Mouse (Mus musculus): ENCODE measurements at regions not wholly inside any gene's neighbourhood (a gene's known extent, or its start where the extent isn't known, plus 50 kb on each side); places are given as distances from the start of the nearest gene placed in this dataset.

DNA sequence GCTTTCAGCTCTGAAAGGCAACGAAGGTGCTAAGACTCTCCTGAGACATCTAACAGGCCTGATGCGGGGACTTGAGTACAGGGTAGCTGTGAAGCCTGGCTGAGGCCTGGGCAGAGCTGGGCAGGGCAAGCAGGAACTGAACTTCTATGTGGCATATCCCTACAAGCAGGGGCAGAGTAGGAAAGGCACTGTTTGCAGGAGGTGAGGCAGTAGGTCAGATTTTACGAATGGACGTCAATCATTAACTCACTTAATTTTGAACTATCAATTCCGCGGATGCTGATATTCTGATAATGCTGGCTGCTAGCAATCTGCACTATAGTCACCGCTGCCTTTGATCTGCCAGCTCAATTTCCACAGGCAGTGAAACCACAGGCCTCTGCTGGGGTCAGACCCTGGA is 229.0 kb downstream of the Emx2 start:
- TF ChIP-seq CTCF (IDR thresholded peaks at IDR 0.05; ENCODE audit: low read depth), result no peak
- no peak for TF ChIP-seq EP300 (IDR thresholded peaks at IDR 0.05; ENCODE audit: low read depth)

Data from liver, postnatal 0 days (tissue).